Mouse (Mus musculus) forebrain, embryonic 10.5 days (tissue): ENCODE measurements at regions not wholly inside any gene's neighbourhood (a gene's known extent, or its start where the extent isn't known, plus 50 kb on each side); places are given as distances from the start of the nearest gene placed in this dataset.

Experiments
- DNase-seq: peaks from one replicate; pipeline ENCODE4 v3.0.0-alpha.2; 2017; ENCODE audit warnings: low spot score; ENCODE audit errors: extremely low spot score
- H3K27ac ChIP-seq: fragments of 300-500 bp; sonication (generic); 2 replicates; pipeline ENCODE4 v1.5.1; 2016; ENCODE audit warnings: mild to moderate bottlenecking
- H3K27me3 ChIP-seq: fragments of 300-500 bp; sonication (generic); 2 replicates; pipeline ENCODE4 v1.6.1; 2016; ENCODE audit warnings: mild to moderate bottlenecking; ENCODE audit not compliant: poor library complexity, severe bottlenecking
- H3K36me3 ChIP-seq: fragments of 300-500 bp; sonication (generic); replicated peaks from 2 replicates; pipeline ENCODE4 v1.6.1; 2016; ENCODE audit warnings: mild to moderate bottlenecking, moderate library complexity
- H3K4me1 ChIP-seq: fragments of 300-500 bp; sonication (generic); 2 replicates; pipeline ENCODE4 v1.6.1; 2016
- H3K4me3 ChIP-seq: fragments of 300-500 bp; sonication (generic); 2 replicates; pipeline ENCODE4 v1.5.1; 2016; ENCODE audit warnings: mild to moderate bottlenecking, moderate library complexity
- H3K9me3 ChIP-seq: fragments of 300-500 bp; sonication (generic); 2 replicates; pipeline ENCODE4 v1.6.1; 2016; ENCODE audit warnings: mild to moderate bottlenecking, moderate library complexity
- WGBS: fragments of 180-500 bp; shearing (Covaris S2); methylation state at CpG from one replicate; pipeline ENCODE4 v1.1.7; 2016; 5-methylcytosine and 5-hydroxymethylcytosine counted together

DNA sequence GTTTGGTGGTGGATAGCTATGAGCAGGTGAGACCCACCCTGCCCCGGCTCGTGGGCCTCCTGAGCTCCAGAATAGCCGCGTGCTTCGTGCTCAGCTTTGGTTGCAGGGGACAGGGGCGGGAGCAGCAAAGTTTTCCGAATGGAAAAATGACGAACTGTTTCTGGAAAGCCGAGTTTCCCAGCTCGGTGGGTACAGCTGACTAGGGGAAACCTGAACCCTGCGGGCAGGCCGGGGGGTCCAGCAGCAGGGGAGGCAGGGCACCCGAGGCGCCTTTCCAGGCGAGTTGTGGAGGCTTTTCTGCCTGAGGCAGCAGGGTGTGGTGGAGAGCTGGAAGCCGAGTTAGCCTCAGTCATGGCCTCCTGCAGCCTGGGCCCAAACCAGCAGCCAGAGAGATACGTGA is 88.8 kb upstream of the 1600014C23Rik start:
- H3K27me3 ChIP-seq = no peaks in the 10 kb centered on the region
- H3K9me3 ChIP-seq = no peaks in the 10 kb centered on the region
- H3K27ac ChIP-seq = no peak overlapping the region
- H3K4me1 ChIP-seq = peaks cover 19% of the 10 kb centered on the region
- H3K36me3 ChIP-seq = no peaks in the 10 kb centered on the region
- DNase-seq = no peak
- H3K4me3 ChIP-seq = no peak overlapping the region
- 83% methylated on average over 17 of the region's 17 CpGs for WGBS

DNA sequence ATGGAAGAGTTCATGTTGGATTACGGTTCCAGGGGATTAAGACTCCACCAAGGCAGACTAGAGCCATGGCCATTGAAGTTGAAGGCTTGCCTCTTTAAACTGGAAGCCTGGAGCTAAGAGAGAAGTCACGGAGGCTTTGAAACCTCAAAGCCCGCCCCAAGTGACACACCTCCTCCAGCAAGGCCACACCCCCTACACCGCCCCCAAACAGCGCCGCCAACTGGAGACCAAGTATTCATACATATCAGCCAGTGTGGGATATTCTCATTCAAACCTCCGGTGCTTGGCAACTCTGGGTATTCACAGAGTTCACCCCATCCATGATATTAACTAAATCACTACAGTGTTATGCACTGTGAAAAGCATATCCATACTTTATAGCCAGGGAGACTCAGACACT is 87.7 kb upstream of the 1600014C23Rik start:
- no peak for DNase-seq
- 89% methylated on average over 7 of the region's 7 CpGs for WGBS
- H3K27ac ChIP-seq = no peak overlapping the region
- peaks cover 6% of the 10 kb centered on the region; the same call in 1 of the 2 replicates for H3K27me3 ChIP-seq
- H3K36me3 ChIP-seq = no peaks in the 10 kb centered on the region
- no peaks in the 10 kb centered on the region for H3K9me3 ChIP-seq
- peaks cover 20% of the 10 kb centered on the region for H3K4me1 ChIP-seq
- no peak overlapping the region for H3K4me3 ChIP-seq

DNA sequence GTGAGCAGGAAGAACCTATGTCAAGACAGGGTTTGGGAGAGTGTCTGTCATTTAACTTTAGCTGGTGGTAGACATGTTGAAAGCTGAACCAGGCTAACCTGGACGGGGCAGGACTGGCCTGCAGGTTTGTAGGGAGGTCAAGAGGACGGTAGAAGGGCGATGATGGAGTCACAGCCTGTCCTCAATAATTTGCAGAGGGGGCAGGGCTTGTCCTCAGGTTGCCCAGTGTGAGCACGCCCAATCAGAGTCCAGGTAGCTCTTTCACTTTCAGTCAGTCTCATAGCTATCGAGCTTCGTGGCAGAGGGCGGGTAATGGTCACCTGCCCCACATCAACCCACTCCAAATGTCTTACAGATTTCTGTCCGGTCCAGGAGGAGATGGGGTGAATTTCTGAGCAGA is 85.5 kb upstream of the 1600014C23Rik start:
- no peaks in the 10 kb centered on the region for H3K36me3 ChIP-seq
- 90% methylated on average over 8 of the region's 8 CpGs for WGBS
- H3K4me1 ChIP-seq = peaks cover 26% of the 10 kb centered on the region
- no peak overlapping the region for H3K27ac ChIP-seq
- H3K4me3 ChIP-seq = no peak overlapping the region
- DNase-seq = no peak
- H3K27me3 ChIP-seq = peaks cover 28% of the 10 kb centered on the region
- H3K9me3 ChIP-seq = no peaks in the 10 kb centered on the region

DNA sequence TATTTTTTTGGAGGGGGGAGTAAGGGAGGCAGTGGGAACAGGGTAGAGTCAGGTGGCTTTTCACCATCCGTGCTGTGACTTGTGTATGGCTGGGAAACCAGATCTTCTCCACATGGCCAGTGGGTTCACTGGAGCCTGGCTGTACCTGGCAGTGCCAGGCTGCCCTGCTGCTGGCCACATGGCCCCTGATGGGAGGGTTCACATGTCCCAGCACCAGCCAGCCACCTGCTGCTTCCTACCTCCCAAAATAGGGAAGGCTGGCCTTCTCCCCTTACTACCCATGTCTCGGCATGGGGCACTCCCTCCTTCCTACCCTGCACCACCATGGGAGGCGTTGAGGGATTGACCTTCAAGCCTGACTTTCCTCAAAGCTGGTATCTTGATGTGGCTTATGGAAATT is 82.9 kb upstream of the 1600014C23Rik start:
- Histone ChIP-seq H3K27me3 (peaks cover 38% of the 10 kb centered on the region), H3K4me3 (no peak overlapping the region), H3K9me3 (no peaks in the 10 kb centered on the region), H3K27ac (no peak overlapping the region), H3K4me1 (peaks cover 30% of the 10 kb centered on the region), H3K36me3 (no peaks in the 10 kb centered on the region)
- 84% methylated on average over 3 of the region's 3 CpGs for WGBS
- DNase-seq = no peak

DNA sequence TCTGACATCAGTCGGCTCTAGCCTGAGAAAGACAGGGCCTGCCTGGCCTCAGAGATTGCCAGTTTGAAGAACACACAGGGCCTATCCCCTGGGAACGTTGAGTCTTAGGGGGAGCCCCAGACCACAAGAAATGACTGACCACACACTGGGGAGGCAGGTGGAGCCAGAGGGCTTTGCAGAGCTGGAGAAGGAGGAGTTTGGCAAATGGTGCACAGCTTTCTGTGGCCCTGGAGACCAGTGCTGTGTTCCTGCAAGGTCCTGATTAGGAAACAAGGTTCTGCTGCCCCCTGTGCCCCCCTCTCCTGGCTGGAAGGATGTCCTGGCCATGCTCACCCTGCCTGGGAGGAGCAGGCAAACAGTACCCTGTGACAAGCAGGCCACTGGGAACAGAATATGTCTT is 82.2 kb upstream of the 1600014C23Rik start:
- 49% methylated on average over 2 of the region's 2 CpGs for WGBS
- no peak for DNase-seq
- peaks cover 43% of the 10 kb centered on the region for H3K27me3 ChIP-seq
- peaks cover 30% of the 10 kb centered on the region for H3K4me1 ChIP-seq
- no peak overlapping the region for H3K4me3 ChIP-seq
- H3K9me3 ChIP-seq = no peaks in the 10 kb centered on the region
- H3K27ac ChIP-seq = 0 out of 2 replicates have a peak overlapping the region, but pooled peaks have one; percentile 41
- no peaks in the 10 kb centered on the region for H3K36me3 ChIP-seq

DNA sequence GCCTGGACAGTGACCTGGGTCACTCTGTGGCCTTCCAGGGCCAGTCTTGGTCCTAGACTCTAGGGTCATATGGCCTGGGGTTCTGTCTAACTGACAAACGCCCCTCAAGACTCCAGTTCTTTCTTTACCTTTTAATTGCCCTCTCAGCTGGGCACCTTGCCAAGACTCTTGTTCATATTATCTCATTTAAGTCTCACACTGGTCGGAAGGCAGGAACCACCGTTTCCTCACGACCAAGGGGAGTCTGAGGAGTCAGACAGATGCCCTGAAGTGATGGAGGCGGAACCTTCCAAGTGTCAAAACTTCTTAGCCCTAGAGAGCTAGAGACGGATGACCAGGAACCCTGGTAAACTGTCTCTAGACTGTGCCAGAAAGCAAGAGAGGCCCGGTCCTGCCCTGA is 81.7 kb upstream of the 1600014C23Rik start:
- WGBS = 69% methylated on average over 7 of the region's 7 CpGs
- peaks cover 30% of the 10 kb centered on the region for H3K4me1 ChIP-seq
- H3K36me3 ChIP-seq = no peaks in the 10 kb centered on the region
- no peak overlapping the region for H3K4me3 ChIP-seq
- H3K27ac ChIP-seq = peak overlapping the region; percentile 41; the same call in 1 of the 2 replicates
- peaks cover 43% of the 10 kb centered on the region for H3K27me3 ChIP-seq
- H3K9me3 ChIP-seq = no peaks in the 10 kb centered on the region
- no peak for DNase-seq

DNA sequence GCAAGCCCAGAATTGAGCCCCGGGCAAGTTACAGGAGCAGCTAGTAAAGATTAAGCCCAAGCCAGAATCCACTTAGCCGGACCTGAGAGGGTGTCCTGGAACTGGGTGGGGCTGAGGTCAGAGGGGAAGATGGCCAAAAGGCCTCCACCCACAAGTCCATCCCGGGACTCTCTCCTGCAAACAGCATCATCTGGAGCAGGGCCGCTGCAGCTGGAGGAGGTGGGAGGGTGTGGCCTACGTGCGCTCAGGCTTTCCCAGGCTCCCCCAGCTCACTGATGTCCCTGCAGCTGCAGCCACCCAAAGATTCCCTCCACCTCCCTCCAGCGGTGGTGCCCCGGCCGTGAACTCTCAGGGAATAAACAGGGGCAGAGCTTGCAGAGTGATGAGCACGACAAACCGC is 80.9 kb upstream of the 1600014C23Rik start:
- no peaks in the 10 kb centered on the region for H3K36me3 ChIP-seq
- DNase-seq = no peak

DNA sequence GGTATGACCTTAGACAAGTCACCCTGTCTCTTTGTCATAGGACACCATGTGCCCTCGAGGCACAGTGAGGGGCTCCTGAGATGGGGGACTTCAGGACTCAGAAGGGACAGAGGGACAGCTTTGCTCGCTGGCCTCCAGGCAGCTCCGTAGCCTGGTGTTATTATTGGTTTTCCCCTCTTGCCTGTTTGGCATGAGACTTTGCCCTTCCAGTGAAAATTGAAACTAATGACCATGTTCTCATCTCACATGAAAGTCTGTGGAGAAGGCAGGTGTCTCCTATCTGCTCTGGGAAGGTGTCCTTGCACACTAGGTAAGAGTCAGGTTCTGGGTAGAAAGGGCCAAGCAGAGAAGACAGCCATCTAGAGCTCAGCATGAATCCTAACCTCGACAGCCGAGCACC is 80.3 kb upstream of the 1600014C23Rik start:
- H3K36me3 ChIP-seq = no peaks in the 10 kb centered on the region
- no peak for DNase-seq
- H3K4me1 ChIP-seq = peaks cover 27% of the 10 kb centered on the region
- peak overlapping the region; percentile 33; the same call in 1 of the 2 replicates for H3K27ac ChIP-seq
- peaks cover 43% of the 10 kb centered on the region for H3K27me3 ChIP-seq
- H3K4me3 ChIP-seq = no peak overlapping the region
- no peaks in the 10 kb centered on the region for H3K9me3 ChIP-seq
- 70% methylated on average over 5 of the region's 5 CpGs for WGBS

More for the DNA sequence above, 80.9 kb upstream of the 1600014C23Rik start:
- Histone ChIP-seq H3K4me1 (peaks cover 27% of the 10 kb centered on the region), H3K4me3 (no peak overlapping the region), H3K27ac (peak overlapping the region; percentile 33; the same call in 1 of the 2 replicates), H3K27me3 (peaks cover 43% of the 10 kb centered on the region), H3K9me3 (no peaks in the 10 kb centered on the region)
- WGBS = 23% methylated on average over 11 of the region's 11 CpGs

DNA sequence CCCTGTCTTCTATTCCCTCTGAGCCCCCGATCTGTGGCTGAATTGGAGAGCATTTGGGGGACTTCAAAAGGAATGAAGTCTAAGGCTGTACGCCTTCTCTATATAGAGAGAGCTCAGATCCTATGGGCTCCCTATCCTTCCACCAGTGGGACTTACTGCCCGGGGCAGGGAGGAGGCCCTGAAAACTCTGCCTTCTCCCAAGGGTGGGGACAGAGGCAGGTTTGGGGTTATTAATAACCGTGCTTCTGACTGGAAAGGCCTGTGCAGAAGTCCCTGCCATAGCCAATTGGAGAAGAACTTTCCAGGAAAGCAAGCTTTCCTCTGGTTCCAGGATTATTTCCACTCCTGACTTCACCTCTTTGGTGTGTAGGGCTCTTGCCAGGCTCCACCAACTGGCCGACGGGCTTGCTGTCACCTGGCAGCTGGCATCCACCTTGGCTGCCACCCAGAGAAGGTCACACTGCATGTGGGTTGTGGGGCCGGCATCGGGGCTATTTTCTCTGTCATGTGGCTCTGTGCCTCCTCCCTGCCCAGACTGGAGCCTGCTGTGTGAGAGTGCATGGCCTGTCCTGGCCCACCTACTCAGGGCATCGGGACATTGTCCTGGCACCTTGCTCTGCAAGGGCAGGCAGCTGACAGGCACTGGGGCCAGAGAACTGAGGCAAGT is 78.8 kb upstream of the 1600014C23Rik start:
- WGBS = 91% methylated on average over 9 of the region's 9 CpGs
- Histone ChIP-seq H3K27me3 (peaks cover 48% of the 10 kb centered on the region), H3K27ac (peak overlapping the region; percentile 1; the same call in 1 of the 2 replicates), H3K36me3 (no peaks in the 10 kb centered on the region), H3K4me1 (peaks cover 30% of the 10 kb centered on the region), H3K4me3 (no peak overlapping the region), H3K9me3 (no peaks in the 10 kb centered on the region)
- DNase-seq = no peak

DNA sequence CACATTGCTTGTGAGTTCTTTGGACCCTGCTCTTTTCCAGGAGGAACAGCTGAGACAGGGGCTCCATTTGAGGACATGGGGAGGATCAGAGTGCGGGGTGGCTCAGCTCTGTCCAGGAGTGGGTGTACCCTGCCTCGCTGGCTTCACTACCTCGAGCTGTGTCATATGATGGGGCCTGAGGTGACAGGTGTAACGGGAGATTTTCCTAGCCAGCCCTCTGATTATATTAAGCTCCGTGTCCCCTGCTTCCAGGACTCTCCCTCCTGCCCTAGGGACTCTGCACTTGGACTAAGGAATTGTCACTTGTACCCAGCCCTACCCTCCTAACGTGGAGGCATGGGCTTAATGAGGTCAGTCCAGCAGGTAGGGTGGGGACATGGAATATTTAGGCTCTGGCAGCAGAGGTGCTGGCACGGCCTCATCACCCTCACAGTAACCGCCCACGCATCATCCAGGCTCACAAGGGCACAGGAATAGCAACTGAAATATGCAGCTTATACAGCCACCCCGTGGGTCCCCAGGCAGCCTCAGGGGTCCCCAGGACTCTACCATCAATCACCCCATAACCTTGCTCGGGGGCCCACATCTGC is 78.1 kb upstream of the 1600014C23Rik start:
- peaks cover 35% of the 10 kb centered on the region for H3K4me1 ChIP-seq
- DNase-seq = no peak
- H3K4me3 ChIP-seq = no peak overlapping the region
- peaks cover 52% of the 10 kb centered on the region for H3K27me3 ChIP-seq
- H3K36me3 ChIP-seq = no peaks in the 10 kb centered on the region
- no peaks in the 10 kb centered on the region for H3K9me3 ChIP-seq
- 78% methylated on average over 11 of the region's 11 CpGs for WGBS
- H3K27ac ChIP-seq = peak overlapping the region; percentile 1; the same call in 1 of the 2 replicates

DNA sequence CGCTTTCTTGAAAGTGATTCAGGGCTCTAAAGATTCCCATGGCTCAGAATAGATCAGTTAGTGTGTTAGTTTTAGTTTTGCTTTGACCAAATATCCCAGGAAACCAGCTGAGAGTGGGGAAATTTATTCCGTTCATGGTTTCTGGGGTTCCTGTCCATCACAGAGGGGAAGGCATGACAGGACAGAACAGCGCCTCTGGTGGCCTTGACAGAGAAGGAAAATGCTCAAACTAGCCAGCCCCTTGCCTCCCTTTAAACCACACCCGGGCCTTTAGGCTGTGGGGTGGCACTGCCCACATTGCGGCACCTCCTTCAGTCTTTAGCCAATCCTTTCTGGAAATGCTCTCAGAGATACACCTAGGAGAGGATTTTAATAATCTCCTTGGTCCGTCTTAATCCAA is 76.1 kb upstream of the 1600014C23Rik start:
- Histone ChIP-seq H3K36me3 (no peaks in the 10 kb centered on the region), H3K27ac (no peak overlapping the region), H3K4me1 (peaks cover 42% of the 10 kb centered on the region), H3K4me3 (no peak overlapping the region), H3K9me3 (no peaks in the 10 kb centered on the region), H3K27me3 (peaks cover 53% of the 10 kb centered on the region)
- no peak for DNase-seq
- 94% methylated on average over 6 of the region's 6 CpGs for WGBS

DNA sequence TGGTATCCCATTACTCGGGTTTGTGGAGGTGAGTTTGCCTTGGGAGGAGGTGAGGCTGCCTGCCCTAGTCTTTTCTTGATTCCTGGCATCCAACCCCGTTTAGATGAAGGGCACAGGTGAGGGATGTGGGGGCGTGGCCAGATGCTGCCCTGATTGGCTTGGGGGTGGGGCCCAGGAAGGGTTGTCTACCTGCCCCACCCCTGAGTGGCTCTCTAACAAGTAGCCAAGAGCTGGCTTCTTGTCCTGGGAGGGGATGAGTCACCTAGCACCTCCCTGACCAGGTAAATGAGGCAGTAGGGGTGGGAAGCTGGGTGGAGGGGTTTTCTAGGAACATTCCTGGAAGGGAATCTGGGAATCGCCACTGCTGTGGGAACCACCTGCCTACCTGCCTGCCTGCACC is 74.7 kb upstream of the 1600014C23Rik start:
- 66% methylated on average over 4 of the region's 4 CpGs for WGBS
- Histone ChIP-seq H3K36me3 (no peaks in the 10 kb centered on the region), H3K27ac (no peak overlapping the region), H3K9me3 (no peaks in the 10 kb centered on the region), H3K4me3 (no peak overlapping the region), H3K4me1 (peaks cover 46% of the 10 kb centered on the region), H3K27me3 (peaks cover 56% of the 10 kb centered on the region)
- no peak for DNase-seq

DNA sequence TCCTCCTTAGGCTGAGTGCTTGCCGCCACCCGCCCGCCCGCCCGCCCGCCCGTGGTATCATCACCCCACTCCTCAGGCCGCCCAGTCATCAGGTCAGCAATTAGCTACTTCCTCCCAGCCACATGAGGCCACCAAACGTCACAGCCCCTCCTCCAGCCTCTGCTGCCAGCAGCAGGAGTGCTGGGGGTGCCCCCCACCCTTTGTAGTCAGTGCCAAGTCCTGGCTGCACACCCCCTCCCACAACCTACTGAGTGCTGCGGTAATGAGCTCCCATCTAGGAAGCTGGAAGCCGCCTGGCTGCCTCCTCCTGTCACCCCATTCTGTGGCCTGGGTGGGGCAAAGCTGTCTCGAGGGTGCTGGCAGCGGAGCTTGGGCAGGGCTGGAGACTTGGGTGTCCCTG is 73.8 kb upstream of the 1600014C23Rik start:
- Histone ChIP-seq H3K4me3 (no peak overlapping the region), H3K4me1 (peaks cover 46% of the 10 kb centered on the region), H3K27me3 (peaks cover 59% of the 10 kb centered on the region), H3K36me3 (no peaks in the 10 kb centered on the region), H3K27ac (peak overlapping the region; percentile 70), H3K9me3 (no peaks in the 10 kb centered on the region)
- WGBS = 60% methylated on average over 13 of the region's 13 CpGs
- no peak for DNase-seq
